Mouse (Mus musculus): ENCODE measurements at regions not wholly inside any gene's neighbourhood (a gene's known extent, or its start where the extent isn't known, plus 50 kb on each side); places are given as distances from the start of the nearest gene placed in this dataset.

- Histone ChIP-seq H3K27me3 (ENCODE audit: insufficient read depth, poor library complexity, severe bottlenecking) (no peaks in the 10 kb centered on the region), H3K9me3 (no peaks in the 10 kb centered on the region), H3K4me1 (no peaks in the 10 kb centered on the region), H3K4me3 (no peak overlapping the region), H3K27ac (no peak overlapping the region), H3K36me3 (no peaks in the 10 kb centered on the region)
- WGBS, result 83% methylated on average over 1 of the region's 1 CpGs
- DNase-seq (ENCODE audit: low spot score), result no peak
Observed at GRCm38 (mm10) chr2:137571146-137571545, 454.7 kb upstream of the Jag1 start.

DNA sequence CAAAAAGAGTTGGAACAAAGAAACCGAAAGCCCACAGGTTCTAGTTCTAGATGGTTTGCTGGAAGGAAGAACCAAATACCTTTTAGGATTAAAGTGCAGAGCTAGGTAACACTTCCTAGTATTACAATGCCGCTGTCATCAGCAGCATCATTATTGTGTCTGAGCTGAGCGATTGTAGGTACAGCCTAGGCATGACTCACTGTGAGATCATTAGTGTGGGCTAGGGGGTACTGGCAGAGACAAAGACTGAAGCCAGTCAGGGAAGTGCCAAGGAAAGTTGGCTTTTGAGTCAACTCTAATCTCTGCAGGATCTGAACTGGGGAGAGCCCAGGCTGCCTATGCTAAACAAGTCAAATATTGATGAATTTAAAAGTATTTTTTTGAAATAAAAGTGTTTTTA, 450.2 kb upstream of the Jag1 start:
- DNase-seq (ENCODE audit: low spot score), result no peak
- Histone ChIP-seq H3K27me3 (ENCODE audit: insufficient read depth, poor library complexity, severe bottlenecking) (no peaks in the 10 kb centered on the region), H3K36me3 (no peaks in the 10 kb centered on the region), H3K4me3 (no peak overlapping the region), H3K9me3 (no peaks in the 10 kb centered on the region), H3K27ac (no peak overlapping the region), H3K4me1 (no peaks in the 10 kb centered on the region)
- WGBS, result 83% methylated on average over 3 of the region's 3 CpGs

DNA sequence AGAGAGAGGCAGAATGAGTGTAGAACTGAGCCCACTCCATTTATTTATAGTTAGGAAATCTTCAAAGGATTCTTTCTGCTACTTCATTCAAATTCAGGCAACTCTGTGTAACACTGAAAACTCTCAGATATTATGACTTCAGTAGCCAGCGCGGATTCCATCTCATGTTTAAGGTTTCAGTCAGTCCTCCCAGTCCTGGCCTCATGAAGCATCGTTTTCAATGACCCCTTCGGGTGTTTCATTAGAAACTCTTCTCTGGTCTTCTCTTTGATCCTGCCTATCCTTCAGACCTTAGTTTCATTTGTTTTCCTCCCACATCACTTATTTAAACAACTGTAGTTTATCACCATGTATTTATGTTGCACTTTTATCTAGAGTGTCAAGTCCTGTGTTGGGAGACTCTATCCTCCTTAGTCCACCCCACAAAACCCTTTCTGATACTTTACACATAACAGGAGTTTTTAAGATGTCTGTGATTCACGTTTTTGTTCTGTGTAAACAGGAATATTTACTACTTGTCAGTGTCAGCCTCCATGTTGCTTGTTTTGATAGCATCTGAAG, 447.7 kb upstream of the Jag1 start:
- Histone ChIP-seq H3K36me3 (no peaks in the 10 kb centered on the region), H3K27me3 (ENCODE audit: insufficient read depth, poor library complexity, severe bottlenecking) (no peaks in the 10 kb centered on the region), H3K4me1 (peaks cover 10% of the 10 kb centered on the region), H3K4me3 (no peak overlapping the region), H3K9me3 (no peaks in the 10 kb centered on the region), H3K27ac (no peak overlapping the region)
- no peak for DNase-seq (ENCODE audit: low spot score)
- WGBS, result 81% methylated on average over 5 of the region's 5 CpGs

DNA sequence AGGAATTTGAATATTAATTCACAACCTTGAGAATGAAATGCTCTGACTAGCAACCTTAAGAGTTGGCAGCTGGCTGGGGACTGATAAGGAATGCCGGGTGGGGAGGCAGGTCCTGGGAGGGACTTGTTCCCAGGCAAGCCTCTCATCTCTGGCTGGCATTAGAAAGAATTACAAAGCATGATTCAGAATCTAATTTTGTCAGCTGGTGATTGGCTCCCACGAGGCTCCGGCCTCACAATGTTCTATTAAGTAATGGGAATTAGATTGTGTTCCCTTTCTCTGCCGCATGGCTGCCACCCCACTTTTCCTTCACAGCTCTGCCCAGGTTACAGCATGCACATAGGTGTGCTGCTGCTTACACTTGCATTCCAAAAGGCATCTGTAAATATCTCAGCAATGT, 443.9 kb upstream of the Jag1 start:
- Histone ChIP-seq H3K36me3 (no peaks in the 10 kb centered on the region), H3K4me3 (no peak overlapping the region), H3K27me3 (ENCODE audit: insufficient read depth, poor library complexity, severe bottlenecking) (no peaks in the 10 kb centered on the region), H3K27ac (no peak overlapping the region), H3K4me1 (peaks cover 10% of the 10 kb centered on the region), H3K9me3 (no peaks in the 10 kb centered on the region)
- 23% methylated on average over 4 of the region's 4 CpGs for WGBS
- no peak for DNase-seq (ENCODE audit: low spot score)

DNA sequence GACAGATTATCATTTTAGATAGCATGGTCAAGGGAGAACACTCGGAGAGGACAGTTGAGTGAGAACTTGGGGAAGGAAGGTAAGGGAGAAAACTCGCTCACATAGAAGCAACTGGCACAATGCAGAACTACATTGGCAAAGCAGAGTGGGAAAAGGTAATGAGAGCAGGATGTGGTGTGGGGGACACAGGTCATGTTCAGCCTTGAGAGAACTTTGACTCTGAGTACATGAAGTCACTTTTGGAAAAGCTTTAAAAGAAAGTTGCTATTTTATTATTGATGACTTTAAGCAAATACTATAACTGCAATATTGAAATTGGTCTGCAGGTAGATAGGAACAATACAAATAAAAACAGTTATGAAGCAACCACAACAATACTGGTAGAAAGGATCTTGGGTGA, 437.4 kb upstream of the Jag1 start:
- WGBS, result 70% methylated on average over 2 of the region's 2 CpGs
- H3K36me3 ChIP-seq, result no peaks in the 10 kb centered on the region
- no peak overlapping the region for H3K27ac ChIP-seq
- no peak overlapping the region for H3K4me3 ChIP-seq
- no peak for DNase-seq (ENCODE audit: low spot score)
- no peaks in the 10 kb centered on the region for H3K27me3 ChIP-seq (ENCODE audit: insufficient read depth, poor library complexity, severe bottlenecking)
- H3K4me1 ChIP-seq, result no peaks in the 10 kb centered on the region
- H3K9me3 ChIP-seq, result no peaks in the 10 kb centered on the region

DNA sequence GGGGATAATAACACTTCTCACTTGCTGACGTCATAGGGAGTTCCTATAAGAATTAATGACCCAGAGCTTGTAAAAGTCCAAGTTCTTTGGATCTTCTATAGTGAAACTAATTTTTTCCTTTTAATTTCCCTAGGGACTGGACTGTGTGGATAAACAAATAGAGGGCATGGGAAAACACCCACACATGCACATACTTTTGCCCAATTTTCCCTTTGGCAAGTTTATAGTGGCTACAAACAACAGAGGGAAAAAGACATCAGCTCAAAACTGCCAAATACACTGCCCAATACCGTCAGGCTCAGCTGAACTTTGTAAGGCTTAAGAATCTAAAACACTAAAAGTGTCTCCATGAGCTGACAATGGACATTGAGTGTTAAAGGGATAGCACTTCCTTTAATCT, 420.1 kb upstream of the Jag1 start:
- Histone ChIP-seq H3K27me3 (ENCODE audit: insufficient read depth, poor library complexity, severe bottlenecking) (no peaks in the 10 kb centered on the region), H3K4me1 (no peaks in the 10 kb centered on the region), H3K27ac (no peak overlapping the region), H3K9me3 (no peaks in the 10 kb centered on the region), H3K36me3 (no peaks in the 10 kb centered on the region), H3K4me3 (no peak overlapping the region)
- DNase-seq (ENCODE audit: low spot score), result no peak
- WGBS, result 68% methylated on average over 2 of the region's 2 CpGs

GRCm38 (mm10) chr2:137516271-137516670, 399.8 kb upstream of the Jag1 start:
- H3K36me3 ChIP-seq, result no peaks in the 10 kb centered on the region
- no peaks in the 10 kb centered on the region for H3K4me1 ChIP-seq
- no peak overlapping the region for H3K27ac ChIP-seq
- WGBS, result 56% methylated on average over 2 of the region's 2 CpGs
- H3K4me3 ChIP-seq, result no peak overlapping the region
- no peaks in the 10 kb centered on the region for H3K9me3 ChIP-seq
- no peaks in the 10 kb centered on the region for H3K27me3 ChIP-seq (ENCODE audit: insufficient read depth, poor library complexity, severe bottlenecking)
- no peak for DNase-seq (ENCODE audit: low spot score)

DNA sequence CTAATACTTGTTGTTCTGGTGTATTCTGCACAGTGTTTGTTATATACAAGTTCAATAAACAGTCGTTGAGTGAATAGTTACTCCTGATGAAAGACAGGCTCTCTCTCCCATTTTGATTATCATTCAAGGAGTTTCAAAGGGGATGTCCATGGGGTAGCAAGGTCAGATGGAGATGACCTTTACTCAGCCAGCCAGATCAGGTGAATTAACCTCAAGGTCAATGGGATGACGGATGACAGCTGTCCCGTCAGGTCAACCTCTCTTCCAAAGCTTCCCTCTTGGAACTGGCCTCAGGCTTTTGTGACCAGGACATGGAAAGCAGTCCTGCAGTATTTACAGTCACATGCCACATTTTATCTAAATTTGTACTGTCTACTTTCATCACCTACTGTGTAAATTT, 398.6 kb upstream of the Jag1 start:
- WGBS, result 50% methylated on average over 3 of the region's 3 CpGs
- H3K27ac ChIP-seq, result no peak overlapping the region

DNA sequence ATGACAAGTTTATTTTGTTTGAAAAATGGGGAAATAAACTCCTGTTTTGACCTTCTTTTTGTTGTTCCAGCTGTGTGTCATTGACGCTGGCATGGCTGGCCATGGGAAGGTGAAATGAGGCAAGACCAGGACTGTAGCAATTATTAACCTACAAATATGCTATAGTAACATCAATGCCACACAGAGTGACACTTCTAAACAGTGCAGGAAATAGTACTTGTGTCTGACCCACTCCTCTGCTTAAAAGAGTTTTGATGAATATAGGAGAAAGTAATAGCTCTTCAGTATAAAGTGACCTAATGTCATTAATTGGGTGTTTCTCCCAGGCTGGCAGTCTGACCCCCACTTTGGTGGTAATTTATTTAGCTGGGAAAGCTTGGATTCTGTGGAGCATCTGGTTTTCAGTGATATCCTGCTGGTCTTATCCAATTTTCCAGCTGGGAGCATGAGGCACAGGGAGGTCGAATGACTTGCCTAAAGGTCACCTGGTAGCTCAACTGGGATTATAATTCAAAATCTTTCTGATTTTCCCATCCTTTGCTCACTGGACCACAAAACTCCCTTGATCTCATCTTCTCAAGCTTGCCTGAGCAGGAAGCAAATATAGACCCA, 397.6 kb upstream of the Jag1 start:
- 47% methylated on average over 2 of the region's 2 CpGs for WGBS
- H3K36me3 ChIP-seq, result no peaks in the 10 kb centered on the region
- DNase-seq (ENCODE audit: low spot score), result no peak
- no peaks in the 10 kb centered on the region for H3K4me1 ChIP-seq
- H3K9me3 ChIP-seq, result no peaks in the 10 kb centered on the region
- no peak overlapping the region for H3K4me3 ChIP-seq
- no peak overlapping the region for H3K27ac ChIP-seq
- H3K27me3 ChIP-seq (ENCODE audit: insufficient read depth, poor library complexity, severe bottlenecking), result no peaks in the 10 kb centered on the region

More for the DNA sequence above, 398.6 kb upstream of the Jag1 start:
- DNase-seq (ENCODE audit: low spot score), result no peak
- Histone ChIP-seq H3K4me3 (no peak overlapping the region), H3K9me3 (no peaks in the 10 kb centered on the region), H3K27me3 (ENCODE audit: insufficient read depth, poor library complexity, severe bottlenecking) (no peaks in the 10 kb centered on the region), H3K4me1 (no peaks in the 10 kb centered on the region), H3K36me3 (no peaks in the 10 kb centered on the region)

DNA sequence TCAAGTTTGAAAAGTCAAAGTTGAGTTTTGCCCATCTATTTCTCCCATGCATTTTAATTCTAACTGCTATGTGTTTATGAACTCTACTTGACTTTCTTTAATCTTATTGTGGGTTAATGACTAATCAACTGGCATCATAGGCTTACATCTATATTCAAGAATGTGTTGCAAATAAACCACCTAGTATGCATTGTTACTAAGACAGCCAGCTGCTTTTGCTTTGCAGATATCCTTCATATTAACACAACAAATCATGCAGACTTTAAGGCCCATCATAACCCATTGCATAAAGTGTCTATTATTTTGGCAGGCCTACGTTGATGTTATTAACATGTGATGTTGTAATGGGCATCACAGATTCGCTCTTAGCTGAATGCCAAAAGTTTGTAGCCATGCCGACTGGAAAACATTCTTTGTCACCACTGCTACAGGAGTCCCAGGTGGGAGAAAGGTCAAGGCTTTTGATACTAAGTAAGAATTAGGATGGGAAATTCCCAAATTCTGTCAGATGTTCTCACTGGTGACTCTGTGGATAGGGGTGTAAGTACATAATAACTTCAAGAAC, 394.3 kb upstream of the Jag1 start:
- no peaks in the 10 kb centered on the region for H3K27me3 ChIP-seq (ENCODE audit: insufficient read depth, poor library complexity, severe bottlenecking)
- H3K27ac ChIP-seq, result no peak overlapping the region
- H3K4me1 ChIP-seq, result no peaks in the 10 kb centered on the region
- no peak for DNase-seq (ENCODE audit: low spot score)
- 76% methylated on average over 3 of the region's 3 CpGs for WGBS
- no peak overlapping the region for H3K4me3 ChIP-seq
- H3K36me3 ChIP-seq, result no peaks in the 10 kb centered on the region
- H3K9me3 ChIP-seq, result no peaks in the 10 kb centered on the region

- no peaks in the 10 kb centered on the region for H3K27me3 ChIP-seq (ENCODE audit: insufficient read depth, poor library complexity, severe bottlenecking)
- no peaks in the 10 kb centered on the region for H3K36me3 ChIP-seq
- H3K4me1 ChIP-seq, result no peaks in the 10 kb centered on the region
- DNase-seq (ENCODE audit: low spot score), result no peak
- no peak overlapping the region for H3K4me3 ChIP-seq
- H3K27ac ChIP-seq, result no peak overlapping the region
- WGBS, result 9% methylated on average over 1 of the region's 1 CpGs
- H3K9me3 ChIP-seq, result no peaks in the 10 kb centered on the region
Observed at GRCm38 (mm10) chr2:137501236-137501635, 384.8 kb upstream of the Jag1 start.

- no peaks in the 10 kb centered on the region for H3K27me3 ChIP-seq (ENCODE audit: insufficient read depth, poor library complexity, severe bottlenecking)
- no peak for DNase-seq (ENCODE audit: low spot score)
- no peaks in the 10 kb centered on the region for H3K9me3 ChIP-seq
- WGBS, result 84% methylated on average over 2 of the region's 2 CpGs
- H3K36me3 ChIP-seq, result no peaks in the 10 kb centered on the region
- no peak overlapping the region for H3K4me3 ChIP-seq
- no peaks in the 10 kb centered on the region for H3K4me1 ChIP-seq
- H3K27ac ChIP-seq, result no peak overlapping the region
Observed at GRCm38 (mm10) chr2:137497616-137498015, 381.2 kb upstream of the Jag1 start.

DNA sequence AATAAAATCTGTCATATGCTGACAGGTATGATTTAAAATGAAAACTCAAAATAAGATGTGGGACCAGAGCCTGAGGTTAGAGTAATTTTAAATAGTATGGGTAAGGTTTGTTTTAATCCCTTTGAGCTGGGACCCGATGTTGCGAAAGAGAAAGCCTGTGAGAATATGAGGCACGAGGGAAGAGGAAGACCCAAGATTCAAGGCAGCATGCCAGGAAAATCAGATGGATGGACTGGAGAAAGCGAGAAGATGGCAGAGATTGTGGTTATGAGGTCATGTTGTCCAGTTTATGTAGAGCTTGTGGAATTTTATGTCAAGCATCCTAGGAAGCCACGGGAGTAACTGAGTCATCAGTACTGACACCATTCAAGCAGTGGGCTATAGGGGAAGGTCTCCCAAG, 377.2 kb upstream of the Jag1 start:
- H3K4me3 ChIP-seq, result no peak overlapping the region
- H3K27ac ChIP-seq, result no peak overlapping the region
- 86% methylated on average over 5 of the region's 5 CpGs for WGBS
- no peaks in the 10 kb centered on the region for H3K4me1 ChIP-seq
- no peaks in the 10 kb centered on the region for H3K36me3 ChIP-seq
- H3K9me3 ChIP-seq, result no peaks in the 10 kb centered on the region
- H3K27me3 ChIP-seq (ENCODE audit: insufficient read depth, poor library complexity, severe bottlenecking), result no peaks in the 10 kb centered on the region
- no peak for DNase-seq (ENCODE audit: low spot score)

- Histone ChIP-seq H3K4me3 (no peak overlapping the region), H3K9me3 (no peaks in the 10 kb centered on the region), H3K4me1 (no peaks in the 10 kb centered on the region), H3K36me3 (no peaks in the 10 kb centered on the region), H3K27ac (no peak overlapping the region), H3K27me3 (ENCODE audit: insufficient read depth, poor library complexity, severe bottlenecking) (no peaks in the 10 kb centered on the region)
- WGBS, result 71% methylated on average over 5 of the region's 5 CpGs
- no peak for DNase-seq (ENCODE audit: low spot score)
Observed at GRCm38 (mm10) chr2:137489181-137489682, 372.8 kb upstream of the Jag1 start.

Data from heart, embryonic 10.5 days (tissue).